Mouse (Mus musculus) olfactory bulb, adult 2 months (tissue): Measurements from ENCODE around the gene Srpk1.

Experiments
- CTCF ChIP-seq: fragments of 200-500 bp; IDR thresholded peaks from 2 replicates; pipeline ENCODE4 v1.5.1; 2012; ENCODE audit warnings: low read depth, mild to moderate bottlenecking, low read length, moderate library complexity; ENCODE audit not compliant: insufficient read depth
- POLR2A ChIP-seq: fragments of 200-500 bp; IDR thresholded peaks from 2 replicates; pipeline ENCODE4 v1.6.1; 2012; ENCODE audit warnings: mild to moderate bottlenecking, low read depth, low read length, moderate library complexity; ENCODE audit not compliant: insufficient read depth

DNA sequence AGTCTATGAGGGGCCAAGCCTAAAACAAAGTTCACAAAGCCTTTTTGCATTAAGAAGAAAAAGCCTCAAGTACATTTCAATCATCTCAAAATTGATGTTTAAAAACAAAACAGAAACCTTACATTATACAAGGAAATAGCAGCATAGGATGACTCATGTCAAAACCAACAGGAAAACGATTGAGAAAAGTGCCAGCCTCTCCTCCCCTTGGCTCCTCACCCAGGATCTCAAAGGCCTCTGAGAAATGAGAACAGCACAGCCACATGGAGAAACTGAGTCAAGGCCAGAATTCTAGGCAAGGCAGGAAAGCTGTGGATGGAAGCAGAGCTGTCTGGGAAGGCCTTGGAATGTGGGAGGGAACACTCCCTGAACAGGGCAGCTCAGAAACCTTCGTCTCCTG, 33.9 kb downstream of the Srpk1 start:
- TF ChIP-seq CTCF = no peak
- TF ChIP-seq POLR2A = no peak
